Mouse (Mus musculus) testis, postnatal 14 days (tissue): Measurements from ENCODE around the gene Mta2.

Source experiments
- DNase-seq: peaks from one replicate; pipeline ENCODE4 v3.0.0; 2021; ENCODE audit warnings: low spot score

Gene Mta2

DNA sequence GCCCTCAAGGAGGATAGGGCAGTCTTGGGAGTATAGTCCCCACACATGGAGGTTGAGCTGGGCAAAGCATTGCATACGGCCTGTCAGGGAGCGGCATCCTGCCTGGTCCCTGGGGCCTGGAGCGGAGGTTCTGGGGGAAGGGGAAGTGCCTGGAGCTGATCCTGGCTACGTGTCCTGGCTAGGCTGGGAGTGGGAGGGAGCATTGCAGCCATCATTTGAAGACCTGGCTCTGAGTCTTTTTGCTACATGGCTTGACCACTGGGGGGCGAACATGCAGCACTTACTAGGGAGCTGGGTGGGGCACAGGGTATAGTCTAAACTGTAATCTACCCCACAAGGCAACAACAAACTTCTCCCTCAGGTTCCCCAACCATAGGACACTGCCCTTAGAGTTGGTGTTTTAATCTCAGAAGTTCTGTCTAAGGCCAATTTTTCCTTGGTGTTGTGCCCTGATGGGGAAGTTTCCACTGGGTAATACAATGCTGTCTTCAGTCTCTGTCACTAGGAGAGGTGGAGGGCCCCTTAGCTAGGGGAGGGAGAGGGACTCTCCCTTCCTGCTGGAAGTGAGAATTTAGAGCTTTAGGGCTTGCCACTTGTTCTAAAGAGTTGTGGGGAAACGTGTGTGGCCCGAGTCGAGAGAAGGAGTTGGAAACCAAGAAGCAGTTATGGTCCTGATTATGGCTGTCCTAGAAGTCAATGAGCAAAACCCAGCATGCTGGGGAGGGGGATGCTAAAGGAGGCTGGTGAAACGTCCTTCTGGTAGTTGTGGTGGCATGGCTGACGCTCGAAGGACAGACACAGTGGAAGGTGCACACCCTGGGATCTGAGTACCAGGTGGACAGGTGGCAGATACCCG is 51.3 kb downstream of the Mta2 start:
- peak; percentile 55 for DNase-seq

DNA sequence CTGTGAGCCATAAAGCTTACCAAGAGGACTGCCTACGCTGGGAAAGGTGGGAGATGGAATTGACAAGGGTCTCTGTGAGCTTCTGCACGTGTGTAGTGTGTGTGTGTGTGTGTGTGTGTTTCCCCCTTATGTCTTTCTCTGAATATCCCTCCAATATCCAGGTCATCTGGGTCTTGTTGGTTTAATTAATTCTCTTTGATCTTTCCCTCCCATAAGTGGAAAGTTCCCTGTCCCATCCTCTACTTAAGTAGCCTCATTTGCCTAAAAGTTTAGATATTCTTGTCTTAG is 51.9 kb downstream of the Mta2 start:
- no peak for DNase-seq

DNA sequence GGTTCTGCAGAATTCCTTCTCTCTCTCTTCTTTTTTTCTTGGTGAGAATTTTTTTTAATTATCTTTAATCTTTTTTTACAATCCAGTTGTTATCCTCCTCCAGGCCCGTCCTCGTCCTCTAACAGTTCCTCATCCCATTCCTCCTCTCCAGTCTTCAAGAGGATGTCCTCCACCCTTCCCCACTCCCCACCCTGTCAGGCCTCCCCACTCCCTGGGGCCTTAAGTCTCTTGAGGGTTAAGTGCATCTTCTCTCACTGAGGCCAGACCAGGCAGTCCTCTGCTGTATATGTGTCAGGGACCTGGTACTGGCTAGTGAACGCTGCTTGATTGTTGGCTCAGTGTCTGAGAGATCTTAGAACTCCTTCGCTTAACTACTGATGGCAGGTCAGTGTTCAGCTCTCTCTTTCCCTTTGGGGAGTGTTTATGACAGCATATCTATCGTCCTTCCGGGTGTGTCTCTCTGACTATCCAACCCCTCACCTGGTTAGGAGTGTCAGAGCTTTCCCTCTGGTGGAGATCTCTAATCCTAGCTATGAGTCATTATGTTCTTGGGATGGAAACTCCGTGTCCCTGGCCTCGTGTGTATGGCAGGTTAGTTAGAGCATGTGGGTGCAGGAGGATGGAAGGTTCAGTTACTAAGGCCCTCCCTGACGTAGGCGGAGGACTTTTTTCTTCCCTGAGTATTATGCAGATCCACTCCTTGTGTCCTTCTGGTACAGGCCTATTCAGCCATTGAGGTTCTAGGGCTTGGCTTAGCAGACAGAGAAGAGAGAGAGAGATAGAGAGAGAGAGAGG is 53.3 kb downstream of the Mta2 start:
- no peak for DNase-seq

DNA sequence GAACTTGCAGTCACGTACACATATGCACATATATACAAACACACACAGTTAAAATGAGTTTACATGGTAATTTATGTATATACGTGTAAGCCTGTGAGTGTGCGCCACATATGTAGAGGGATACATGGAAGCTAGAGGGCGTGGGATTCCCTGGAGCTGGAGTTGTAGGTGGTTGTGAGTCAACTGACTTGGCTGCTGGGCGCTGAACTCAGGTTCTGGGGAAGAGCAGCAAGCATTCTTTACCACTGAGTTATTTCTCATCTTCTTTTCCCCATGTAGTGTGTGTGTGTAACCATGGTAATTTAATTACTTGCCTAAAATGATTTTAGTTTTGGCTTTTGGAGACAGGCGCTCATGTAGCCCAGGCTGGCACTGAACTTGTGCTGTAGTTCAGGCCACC is 54.9 kb downstream of the Mta2 start:
- no peak for DNase-seq

DNA sequence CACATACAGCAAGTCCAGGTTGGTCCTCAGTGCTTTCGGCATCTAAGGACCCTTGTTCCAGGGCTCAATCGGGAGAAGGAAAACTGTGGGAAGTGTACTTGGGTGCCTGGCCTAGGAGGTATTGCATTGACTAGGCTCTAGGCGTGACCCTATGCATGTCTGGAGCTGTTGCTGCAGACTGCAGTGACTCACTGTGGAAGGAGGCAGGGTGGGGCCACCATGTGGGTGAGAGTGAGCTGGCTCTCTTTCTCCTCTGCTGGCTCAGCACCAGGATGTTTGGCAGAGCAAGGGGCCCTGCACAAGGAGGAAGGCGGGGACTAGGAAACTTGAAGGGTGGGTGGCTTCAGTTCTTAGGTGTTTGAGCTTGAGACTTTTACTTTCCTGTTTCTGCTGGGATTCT is 55.9 kb downstream of the Mta2 start:
- DNase-seq = peak; percentile 62

DNA sequence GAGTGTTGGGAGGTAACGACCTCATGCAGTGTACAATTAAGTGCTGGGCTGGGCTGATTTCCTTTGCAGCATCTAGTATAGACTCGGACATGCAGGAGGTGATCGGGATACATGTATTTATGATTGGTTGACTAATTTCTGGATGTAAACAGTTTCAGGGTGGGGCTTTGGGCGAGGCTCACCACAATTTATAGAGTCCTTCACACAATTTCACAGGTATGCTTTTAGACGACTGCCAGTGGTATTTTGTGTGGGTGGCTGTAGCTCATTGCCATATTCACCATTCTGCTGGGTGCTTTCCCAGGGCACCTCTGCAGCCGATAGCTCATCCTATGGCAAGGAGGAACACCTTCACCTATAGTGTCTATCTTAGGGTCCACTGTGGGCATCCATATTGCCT is 56.9 kb downstream of the Mta2 start:
- no peak for DNase-seq

DNA sequence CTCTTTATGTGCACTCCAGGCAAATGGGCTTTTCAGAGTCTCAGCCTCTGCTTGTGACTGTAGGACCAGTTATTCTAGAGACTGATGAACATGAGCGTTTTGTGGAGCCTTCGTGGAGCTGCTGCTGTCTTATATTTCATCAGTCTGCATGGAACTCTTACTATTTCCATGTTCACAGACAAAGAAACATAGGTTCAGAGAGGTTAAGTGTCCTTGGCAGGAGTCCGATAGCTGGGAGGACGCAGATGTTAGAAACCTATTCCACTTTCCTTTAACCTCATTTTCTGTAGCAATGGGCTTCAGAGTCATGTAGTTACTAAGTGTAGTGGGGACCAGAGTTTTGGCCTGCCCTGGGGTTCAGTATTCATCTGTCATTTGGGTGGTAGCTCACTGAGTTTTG is 57.5 kb downstream of the Mta2 start:
- DNase-seq = no peak
